Comparison of ENCODE assay signal across 8 mouse cellular contexts in the genomic region with DNA sequence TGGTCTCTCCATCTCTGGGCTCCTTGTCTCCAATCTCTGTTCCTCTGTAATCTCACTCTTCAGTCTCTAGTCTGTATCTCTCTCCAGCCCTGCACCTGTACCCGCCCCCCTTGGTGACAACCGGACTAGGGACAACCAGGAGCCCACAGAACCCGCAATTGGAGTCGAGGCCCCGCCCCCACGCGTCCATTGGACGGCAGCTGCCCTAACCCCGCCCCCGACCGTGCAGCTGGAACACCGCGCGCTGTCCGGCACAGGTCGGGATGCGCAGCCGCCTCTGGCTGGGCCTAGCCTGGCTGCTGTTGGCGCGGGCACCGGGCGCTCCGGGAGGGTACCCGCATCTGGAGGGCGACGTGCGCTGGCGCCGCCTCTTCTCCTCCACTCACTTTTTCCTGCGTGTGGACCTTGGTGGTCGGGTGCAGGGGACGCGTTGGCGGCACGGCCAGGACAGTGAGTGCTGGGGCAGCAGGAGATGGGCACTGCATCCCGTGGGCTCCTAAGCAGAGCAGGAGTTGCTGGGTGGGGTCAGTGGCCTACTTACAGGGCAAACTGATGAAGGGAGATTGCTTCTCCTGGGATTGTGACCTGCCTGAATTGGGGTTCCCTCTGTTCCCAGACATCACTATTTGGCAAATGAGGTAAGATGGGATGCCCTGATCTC. TPM values are rescaled to one million over a fixed set of nuclear protein-coding genes. Genes with fewer than 3 reads are reported as not detected.
DNase-seq lines count a peak whose midpoint lies in the region; ATAC-seq and TF ChIP-seq lines count a peak whose summit lies in the region.

A gene (plus strand): TSS at position 221 of the 661 bp plus-strand sequence.

- WGBS in forebrain, postnatal 0 days = 5% methylated on average over 36 of the region's 36 CpGs
- under 1% methylated on average over 36 of the region's 36 CpGs for WGBS in hindbrain, embryonic 10.5 days
- WGBS in neural tube, embryonic 14.5 days = 1% methylated on average over 36 of the region's 36 CpGs

- peak within 1 kb of the TSS; percentile 56 for H3K4me2 ChIP-seq in forebrain, postnatal 0 days (ENCODE audit: low read depth)
- H3K4me2 ChIP-seq in neural tube, embryonic 14.5 days (ENCODE audit: low read depth, low read length) = peak within 1 kb of the TSS; percentile 58

- no peak for TF ChIP-seq CTCF in forebrain, postnatal 0 days (IDR thresholded peaks at IDR 0.05; ENCODE audit: low read depth)

- no peaks in the 10 kb centered on the region for H3K27me3 ChIP-seq in forebrain, postnatal 0 days (ENCODE audit: insufficient read depth, low read length)
- H3K27me3 ChIP-seq in hindbrain, embryonic 10.5 days (ENCODE audit: insufficient read depth, poor library complexity, severe bottlenecking) = peaks cover 12% of the 10 kb centered on the region
- no peaks in the 10 kb centered on the region for H3K27me3 ChIP-seq in neural tube, embryonic 14.5 days (ENCODE audit: control insufficient read depth, insufficient read depth, low read length)

- H3K27ac ChIP-seq in forebrain, postnatal 0 days (ENCODE audit: low read depth, low read length) = no peak within 1 kb of the TSS
- 0 out of 2 replicates have a peak within 1 kb of the TSS, but pooled peaks have one; percentile 4 for H3K27ac ChIP-seq in hindbrain, embryonic 10.5 days
- H3K27ac ChIP-seq in neural tube, embryonic 14.5 days (ENCODE audit: low read depth, low read length) = no peak within 1 kb of the TSS

- DNase-seq in adrenal gland, adult 18-20 months (ENCODE audit: low spot score in 2 of 2) = peak; percentile 66 to 68
- DNase-seq in cerebellum, adult 9-11 months = peak; percentile 89
- peak; percentile 31 for DNase-seq in forebrain, postnatal 0 days
- DNase-seq in hindbrain, embryonic 10.5 days (ENCODE audit: low spot score) = peak; percentile 77
- DNase-seq in layer of hippocampus, adult 18-20 months (ENCODE audit: low spot score in 2 of 2) = peak; percentile 50 to 69
- DNase-seq in lung, adult 18-20 months = peak; percentile 67 to 76

- H3K36me3 ChIP-seq in forebrain, postnatal 0 days (ENCODE audit: insufficient read depth) = peaks cover 38% of the 10 kb centered on the region
- H3K36me3 ChIP-seq in hindbrain, embryonic 10.5 days = peaks cover 45% of the 10 kb centered on the region
- peaks cover 25% of the 10 kb centered on the region for H3K36me3 ChIP-seq in neural tube, embryonic 14.5 days (ENCODE audit: control insufficient read depth, insufficient read depth, low read length)

- no peaks in the 10 kb centered on the region for H3K4me1 ChIP-seq in forebrain, postnatal 0 days (ENCODE audit: insufficient read depth)
- H3K4me1 ChIP-seq in hindbrain, embryonic 10.5 days (replicated peaks) = peaks cover 13% of the 10 kb centered on the region
- H3K4me1 ChIP-seq in neural tube, embryonic 14.5 days (ENCODE audit: control insufficient read depth, insufficient read depth, low read length) = no peaks in the 10 kb centered on the region

- peak; percentile 73 for ATAC-seq in forebrain, postnatal 0 days
- peak; percentile 83 for ATAC-seq in neural tube, embryonic 14.5 days (ENCODE audit: low read depth)
- ATAC-seq in activated CD4-positive, CD25-positive, alpha-beta regulatory T cell, adult 4 months = no peak

- peak within 1 kb of the TSS; percentile 43; the same call in 1 of the 2 replicates for H3K9ac ChIP-seq in forebrain, postnatal 0 days
- H3K9ac ChIP-seq in neural tube, embryonic 14.5 days (replicated peaks; ENCODE audit: low read depth, low read length) = peak within 1 kb of the TSS; percentile 41; the same call in 1 of the 2 replicates

- no peaks in the 10 kb centered on the region for H3K9me3 ChIP-seq in forebrain, postnatal 0 days (ENCODE audit: low read length)
- no peaks in the 10 kb centered on the region for H3K9me3 ChIP-seq in hindbrain, embryonic 10.5 days
- no peaks in the 10 kb centered on the region for H3K9me3 ChIP-seq in neural tube, embryonic 14.5 days (ENCODE audit: control insufficient read depth, low read length)

- peak within 1 kb of the TSS; percentile 32 for H3K4me3 ChIP-seq in forebrain, postnatal 0 days (ENCODE audit: low read depth, low read length)
- H3K4me3 ChIP-seq in hindbrain, embryonic 10.5 days = peak within 1 kb of the TSS; percentile 52
- H3K4me3 ChIP-seq in neural tube, embryonic 14.5 days (ENCODE audit: low read depth, low read length) = peak within 1 kb of the TSS; percentile 28

RNA-seq across cellular contexts. Expression of the gene that starts here (rescaled TPM):
- under 1 TPM in 1 of 2 experiments, not detected in 1; 0.13 TPM for total RNA-seq in adrenal gland, adult 18-20 months (2021)
- 0.62 and 1.0 TPM in 2 replicates for total RNA-seq in forebrain, postnatal 0 days (2014; rRNA removed)
- 0.99 and 1.7 TPM in 2 replicates for polyA plus RNA-seq in forebrain, postnatal 0 days (2015; fragmentation: Nextera tagmentation; extraction: Ambion mirVana)
- 0.12 and 0.55 TPM in 2 replicates for polyA plus RNA-seq in hindbrain, embryonic 10.5 days (2016; fragmentation: Nextera tagmentation; extraction: Ambion mirVana)
- 1 to 10 TPM; 1.5 to 2.2 TPM for total RNA-seq in layer of hippocampus, adult 18-20 months (2021)
- polyA plus RNA-seq in neural tube, embryonic 14.5 days (2014; fragmentation: Nextera tagmentation; extraction: Ambion mirVana) = 2.0 and 2.3 TPM in 2 replicates
- not detected for polyA plus RNA-seq in activated CD4-positive, CD25-positive, alpha-beta regulatory T cell, adult 4 months (2017; shearing (Covaris generic))

Comparison
In these comparisons a context has a peak if more than half of its experiments do, and no peak if none do; other contexts are left out.
1. Peak in DNase-seq in adrenal gland, adult 18-20 months; RNA of the gene not detected or under 1 TPM.
2. Peak in DNase-seq, H3K4me3 ChIP-seq and H3K27ac ChIP-seq in hindbrain, embryonic 10.5 days; RNA of the gene not detected or under 1 TPM.
3. DNase-seq: peak in every context shown above with its lines; median percentile 89 in cerebellum, adult 9-11 months; 77 in hindbrain, embryonic 10.5 days; 72 in lung, adult 18-20 months; 67 in adrenal gland, adult 18-20 months; 60 in layer of hippocampus, adult 18-20 months; 31 in forebrain, postnatal 0 days.